Comparison of ENCODE assay signal across 13 mouse cellular contexts in the genomic region with DNA sequence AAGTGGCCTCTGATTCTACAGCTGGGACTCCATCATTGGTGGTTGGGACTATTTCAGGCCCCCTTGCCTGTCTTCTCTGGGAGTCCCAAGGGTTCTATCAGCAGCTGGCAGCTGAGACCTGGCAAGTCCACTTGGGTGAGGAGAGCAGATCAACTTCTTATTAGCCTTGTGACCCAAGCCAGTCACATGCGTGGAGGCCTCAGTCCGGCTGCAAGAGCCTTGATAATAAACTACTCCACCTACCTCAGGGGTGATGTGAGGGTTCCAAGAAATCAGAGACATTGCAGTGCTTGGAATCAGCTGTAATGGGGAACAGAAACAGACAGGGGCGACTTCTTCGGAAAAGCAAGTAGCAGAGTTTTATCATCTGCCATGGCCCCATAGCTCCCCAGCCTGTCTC. TPM values are rescaled to one million over a fixed set of nuclear protein-coding genes. Genes with fewer than 3 reads are reported as not detected.
DNase-seq lines count a peak whose midpoint lies in the region; ATAC-seq and TF ChIP-seq lines count a peak whose summit lies in the region.
"Had no signal": no experiment of that assay in that cellular context is flagged by ENCODE, and none has a peak within 500 bp of the region (broad histone marks: within the 10 kb centered on the region; RNA-seq: fewer than 3 reads in every experiment).

No protein-coding gene starts in this region.

- H3K9me3 ChIP-seq in CH12.LX (replicated peaks; ENCODE audit: low read length): no peaks in the 10 kb centered on the region
- no peaks in the 10 kb centered on the region for H3K9me3 ChIP-seq in intestine, embryonic 15.5 days
- H3K9me3 ChIP-seq: limb, embryonic 15.5 days had no signal

- WGBS in intestine, embryonic 15.5 days: 77% methylated on average over 4 of the region's 4 CpGs

- TF ChIP-seq CTCF in gastrocnemius, adult 2 months (IDR thresholded peaks at IDR 0.05): no peak
- no peak for TF ChIP-seq CTCF in CH12.LX (conservative IDR thresholded peaks at IDR 0.05 in 1 of 2, IDR thresholded peaks at IDR 0.05 in 1 of 2; ENCODE audit: low read depth in 2 of 2, low read length in 2 of 2)

- peak; percentile 39 for DNase-seq in gastrocnemius, adult 2 months
- DNase-seq in gastrocnemius, adult 18-20 months (ENCODE audit: low spot score): no peak
- DNase-seq in CH12.LX (ENCODE audit: extremely low read depth): no peak
- no peak for DNase-seq in right cerebral cortex, adult 2 months (ENCODE audit: low spot score in 2 of 2)
- no peak for DNase-seq in cerebellum, adult 9-10 months
- DNase-seq in Muller cell, postnatal 12 days (ENCODE audit: inconsistent ontology term): no peak
- DNase-seq: cerebellum, postnatal 36 days; heart, postnatal 14 days; kidney, adult 9 months; thymus, postnatal 14 days had no signal

- no peak for TF ChIP-seq EP300 in CH12.LX (IDR thresholded peaks at IDR 0.05; ENCODE audit: low read length)

- no peaks in the 10 kb centered on the region for H3K36me3 ChIP-seq in CH12.LX (replicated peaks in 1 of 2; ENCODE audit: control insufficient read depth in 1 of 2, insufficient read depth in 1 of 2, low read length in 1 of 2)
- H3K36me3 ChIP-seq in intestine, embryonic 15.5 days: no peaks in the 10 kb centered on the region
- H3K36me3 ChIP-seq: limb, embryonic 15.5 days had no signal

- intact Hi-C loops in gastrocnemius, adult 2 months (cut with DNase I): no loop called here

- H3K27ac ChIP-seq in gastrocnemius, adult 2 months: peak overlapping the region; percentile 20; the same call in 1 of the 2 replicates
- H3K27ac ChIP-seq in CH12.LX (ENCODE audit: insufficient read depth, low read depth): no peak overlapping the region
- no peak overlapping the region for H3K27ac ChIP-seq in intestine, embryonic 15.5 days
- H3K27ac ChIP-seq: limb, embryonic 15.5 days had no signal

- H3K79me2 ChIP-seq in CH12.LX (replicated peaks; ENCODE audit: control insufficient read depth, extremely low read depth, insufficient read depth, poor library complexity, severe bottlenecking): no peaks in the 10 kb centered on the region

- no peaks in the 10 kb centered on the region for H3K27me3 ChIP-seq in CH12.LX (replicated peaks)
- no peaks in the 10 kb centered on the region for H3K27me3 ChIP-seq in intestine, embryonic 15.5 days (replicated peaks)
- H3K27me3 ChIP-seq: limb, embryonic 15.5 days had no signal

- no peak overlapping the region for H3K9ac ChIP-seq in CH12.LX (ENCODE audit: insufficient read depth, low read depth)
- H3K9ac ChIP-seq in intestine, embryonic 15.5 days: no peak overlapping the region
- H3K9ac ChIP-seq: limb, embryonic 15.5 days had no signal

- no peak for TF ChIP-seq POLR2A in CH12.LX (IDR thresholded peaks at IDR 0.05; ENCODE audit: low read depth, low read length)

- in situ Hi-C loops in CH12.LX (cut with MboI; ENCODE audit: low pct_ligation_motif_present, low pct_unique_long_range_greater_than_20kb, low sequenced_read_pairs): no loop called here

- dilution Hi-C loops in CH12.LX (cut with MboI; ENCODE audit: extremely low pct_ligation_motif_present, extremely low pct_unique_long_range_greater_than_20kb, low sequenced_read_pairs): no loop called here

- ATAC-seq in intestine, embryonic 15.5 days: peak; percentile 32; the same call in 1 of the 2 replicates
- peak; percentile 68 for ATAC-seq in megakaryocyte progenitor cell, adult 5-6 weeks (replicated peaks; ENCODE audit: poor library complexity)

- H3K4me3 ChIP-seq in gastrocnemius, adult 2 months: no peak overlapping the region
- H3K4me3 ChIP-seq in CH12.LX (replicated peaks in 1 of 3; ENCODE audit: low read depth in 2 of 3, low read length in 2 of 3, poor library complexity in 1 of 3): no peak overlapping the region
- no peak overlapping the region for H3K4me3 ChIP-seq in intestine, embryonic 15.5 days (replicated peaks)
- H3K4me3 ChIP-seq: limb, embryonic 15.5 days had no signal

- TF ChIP-seq RAD21 in CH12.LX (IDR thresholded peaks at IDR 0.05; ENCODE audit: low read depth, low read length): no peak

- peaks cover 9 to 72% of the 10 kb centered on the region in 2 experiments for H3K4me1 ChIP-seq in CH12.LX (ENCODE audit: control insufficient read depth in 1 of 2, insufficient read depth in 2 of 2)
- H3K4me1 ChIP-seq in intestine, embryonic 15.5 days (replicated peaks): peaks cover 22% of the 10 kb centered on the region

- H3K4me2 ChIP-seq in CH12.LX (ENCODE audit: insufficient read depth, low read depth, poor library complexity, severe bottlenecking): no peak overlapping the region
- H3K4me2 ChIP-seq in intestine, embryonic 15.5 days (replicated peaks): no peak overlapping the region
- H3K4me2 ChIP-seq: limb, embryonic 15.5 days had no signal

TF ChIP-seq in CH12.LX, 34 proteins besides CTCF, POLR2A, EP300 and RAD21:
- TF ChIP-seq ZNF384 (IDR thresholded peaks at IDR 0.05; ENCODE audit: low read depth, low read length) (no peak), MEF2A (IDR thresholded peaks at IDR 0.05; ENCODE audit: borderline replicate concordance, low read depth, low read length) (no peak), BHLHE40 (IDR thresholded peaks at IDR 0.05; ENCODE audit: low read depth, low read length) (peak; percentile 6; the same call in 1 of the 2 replicates)

RNA-seq across cellular contexts. Expression of gene Pim1, which starts 46.8 kb away (rescaled TPM):
- 10 to 100 TPM; 13.8 to 35.2 TPM for total RNA-seq in gastrocnemius, adult 2 months (2021)
- 10 to 100 TPM; 18.8 to 25.4 TPM for total RNA-seq in gastrocnemius, adult 18-20 months (2021)
- total RNA-seq in CH12.LX (2012; rRNA removed) (141 and 178 TPM in 2 replicates), CH12.LX (2014; rRNA removed) (72.7 and 75.8 TPM in 2 replicates)
- polyA plus RNA-seq in CH12.LX (2012; ENCODE audit: insufficient read length, low read depth): 121 and 133 TPM in 2 replicates
- polyA plus RNA-seq in intestine, embryonic 15.5 days (2015; fragmentation: Nextera tagmentation; extraction: Ambion mirVana): 13.4 TPM in 2 replicates
- 41.2 and 52.7 TPM in 2 replicates for total RNA-seq in megakaryocyte progenitor cell, adult 5-6 weeks (2015)
- total RNA-seq in megakaryocyte progenitor cell, adult 5-6 weeks (2017): 91.2 and 94.5 TPM in 2 replicates
